Mouse (Mus musculus) MEL (cell line): ENCODE measurements around the gene Trim2.

Experiments
- CTCF ChIP-seq, 3 experiments: IDR thresholded peaks in 2 of 3; conservative IDR thresholded peaks in 1 of 3; 2 replicates each; pipeline ENCODE4 v1.5.1; 2011 to 2012; ENCODE audit warnings: low read length in 3 of 3, low read depth in 2 of 3, mild to moderate bottlenecking in 2 of 3, improper control_type of control experiment in 1 of 3, inconsistent platforms in 1 of 3, mixed read lengths in 1 of 3, moderate library complexity in 1 of 3; ENCODE audit not compliant: control insufficient read depth in 1 of 3, insufficient read depth in 1 of 3, poor library complexity in 1 of 3, severe bottlenecking in 1 of 3
- EP300 ChIP-seq, 2 experiments: IDR thresholded peaks; 2 replicates each; pipeline ENCODE4 v1.6.1; 2011; ENCODE audit warnings: improper control_type of control experiment in 2 of 2, low read length in 2 of 2, low read depth in 1 of 2, mild to moderate bottlenecking in 1 of 2
- JUND ChIP-seq: IDR thresholded peaks from 2 replicates; pipeline ENCODE4 v1.6.1; 2011; ENCODE audit warnings: low read depth, mild to moderate bottlenecking, improper control_type of control experiment, low read length
- KAT2A ChIP-seq: conservative IDR thresholded peaks from 2 replicates; pipeline ENCODE4 v1.6.1; 2012; ENCODE audit warnings: low read depth, low read length, improper control_type of control experiment, inconsistent platforms
- NELFE ChIP-seq: IDR thresholded peaks from 2 replicates; pipeline ENCODE4 v1.6.1; 2011; ENCODE audit warnings: low read depth, low read length, improper control_type of control experiment
- POLR2A ChIP-seq, 2 experiments: IDR thresholded peaks; 2 replicates each; pipeline ENCODE4 v1.6.1; 2011 to 2012; ENCODE audit warnings: low read length in 2 of 2, mild to moderate bottlenecking in 2 of 2, control low read depth in 1 of 2, improper control_type of control experiment in 1 of 2, low read depth in 1 of 2, moderate library complexity in 1 of 2; ENCODE audit not compliant: control insufficient read depth in 1 of 2, insufficient read depth in 1 of 2, poor library complexity in 1 of 2
- POLR2AphosphoS5 ChIP-seq: IDR thresholded peaks from 2 replicates; pipeline ENCODE4 v1.6.1; 2012; ENCODE audit warnings: low read depth, borderline replicate concordance, mild to moderate bottlenecking, inconsistent platforms, low read length, moderate library complexity, mixed read lengths
- RCOR1 ChIP-seq: IDR thresholded peaks from 2 replicates; pipeline ENCODE4 v1.6.1; 2012; ENCODE audit warnings: low read depth, mild to moderate bottlenecking, inconsistent platforms, low read length, improper control_type of control experiment
- TCF12 ChIP-seq: IDR thresholded peaks from 2 replicates; pipeline ENCODE4 v1.6.1; 2014; ENCODE audit warnings: low read depth, mild to moderate bottlenecking, inconsistent platforms, low read length, improper control_type of control experiment, moderate library complexity
- UBTF ChIP-seq: IDR thresholded peaks from 2 replicates; pipeline ENCODE4 v1.6.1; 2012; ENCODE audit warnings: low read depth, mild to moderate bottlenecking, inconsistent platforms, low read length, improper control_type of control experiment, moderate library complexity, borderline replicate concordance; ENCODE audit not compliant: insufficient read depth
- ZMIZ1 ChIP-seq: IDR thresholded peaks from 2 replicates; pipeline ENCODE4 v1.6.1; 2012; ENCODE audit warnings: low read depth, mild to moderate bottlenecking, inconsistent platforms, low read length, improper control_type of control experiment, moderate library complexity

DNA sequence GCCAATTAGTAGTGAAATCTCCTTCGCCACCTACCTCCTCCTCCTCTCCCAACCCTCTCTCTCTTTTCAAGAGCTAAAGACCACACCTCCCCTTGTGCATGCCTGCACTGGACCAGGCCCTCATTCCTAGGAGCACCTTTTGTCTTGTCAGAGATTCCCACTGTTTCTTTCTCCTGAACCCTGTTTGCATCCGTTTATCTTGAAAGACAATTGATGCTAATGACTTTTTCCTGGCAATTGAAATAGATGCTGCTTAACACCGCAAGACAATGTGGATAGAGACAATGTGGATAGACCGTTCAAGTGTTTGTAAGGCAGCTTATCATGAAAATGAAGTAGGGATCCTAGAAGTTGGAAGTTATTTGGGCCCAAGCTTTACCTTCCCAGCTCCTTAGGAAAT, 125.0 kb downstream of the Trim2 start:
- no peak for TF ChIP-seq NELFE
- no peak for TF ChIP-seq RCOR1
- no peak for TF ChIP-seq EP300 (IDR thresholded peaks at IDR 0.05; ENCODE audit: low read depth in 1 of 2, low read length in 2 of 2)
- no peak for TF ChIP-seq POLR2A (IDR thresholded peaks at IDR 0.05; ENCODE audit: control insufficient read depth in 1 of 2, insufficient read depth in 1 of 2, low read depth in 1 of 2, low read length in 2 of 2, poor library complexity in 1 of 2)
- TF ChIP-seq CTCF (IDR thresholded peaks at IDR 0.05 in 2 of 3, conservative IDR thresholded peaks at IDR 0.05 in 1 of 3; ENCODE audit: control insufficient read depth in 1 of 3, insufficient read depth in 1 of 3, low read depth in 2 of 3, low read length in 3 of 3, poor library complexity in 1 of 3, severe bottlenecking in 1 of 3) = no peak
- TF ChIP-seq UBTF = no peak
- TF ChIP-seq KAT2A = no peak
- no peak for TF ChIP-seq JUND
- TF ChIP-seq POLR2AphosphoS5 = no peak
- TF ChIP-seq TCF12 = no peak
- no peak for TF ChIP-seq ZMIZ1
